Mouse (Mus musculus) testis, adult 2 months (tissue): ENCODE measurements around the gene Nfe2l1.
A peak's percentile ranks its signal among the peaks of the same experiment; 100 is the strongest.

Experiments used
- CTCF ChIP-seq: fragments of 200-500 bp; IDR thresholded peaks from 2 replicates; pipeline ENCODE4 v1.5.1; 2012; ENCODE audit warnings: low read depth, mild to moderate bottlenecking, inconsistent platforms, low read length, moderate library complexity; ENCODE audit not compliant: control insufficient read depth, insufficient read depth, insufficient replicate concordance
- POLR2A ChIP-seq: fragments of 200-500 bp; IDR thresholded peaks from 2 replicates; pipeline ENCODE4 v1.6.1; 2012; ENCODE audit warnings: low read depth, mild to moderate bottlenecking, inconsistent platforms, low read length, moderate library complexity; ENCODE audit not compliant: control insufficient read depth

DNA sequence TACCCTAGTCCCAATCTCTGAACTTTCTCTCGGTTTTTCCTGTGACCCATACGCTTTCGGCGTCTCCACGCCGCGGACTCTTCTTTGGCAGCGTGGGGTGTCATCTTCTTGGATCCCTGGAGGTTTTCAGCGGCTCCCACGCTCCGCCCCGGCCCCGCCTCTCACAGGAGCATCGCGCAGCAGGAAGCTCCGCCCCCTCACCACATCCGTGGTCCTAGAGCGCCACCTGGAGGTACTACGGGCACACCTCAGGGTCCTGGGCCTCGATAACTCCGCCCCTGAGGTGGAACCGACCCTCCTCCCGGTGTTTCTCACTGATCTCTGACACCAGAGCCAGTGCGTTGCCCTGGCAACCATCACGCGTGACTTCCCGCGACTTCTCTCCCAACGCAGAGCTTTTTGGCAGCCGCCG, 32.1 kb upstream of the Nfe2l1 start:
- TF ChIP-seq POLR2A: peak; percentile 60
- TF ChIP-seq CTCF: peak; percentile 96
